Mouse (Mus musculus) embryo, embryonic 10 days (tissue): ENCODE measurements at regions not wholly inside any gene's neighbourhood (a gene's known extent, or its start where the extent isn't known, plus 50 kb on each side); places are given as distances from the start of the nearest gene placed in this dataset.

ENCODE experiments used
- DNase-seq: peaks from one replicate; pipeline ENCODE4 v3.0.0-alpha.2; 2015; ENCODE audit warnings: low spot score

DNA sequence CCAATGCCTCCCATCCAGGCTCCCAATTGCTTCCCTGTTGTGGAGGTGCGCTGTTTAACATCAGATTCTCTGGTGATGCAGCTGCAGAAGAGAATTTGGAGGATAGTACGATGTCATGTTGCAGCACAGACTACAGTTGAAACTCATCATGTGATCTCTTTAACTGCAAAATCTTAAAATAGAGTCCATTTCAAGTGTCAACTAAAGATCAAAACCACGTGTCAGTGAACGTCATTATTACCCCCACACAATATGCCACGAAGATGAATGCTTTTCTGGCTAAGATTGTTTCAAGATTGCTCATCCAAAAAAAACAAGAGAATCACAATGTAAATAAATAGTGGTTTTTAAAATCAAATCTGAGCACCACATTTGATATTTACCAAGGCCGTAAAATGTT lies 343.7 kb upstream of the Fam98a start:
- DNase-seq: no peak

DNA sequence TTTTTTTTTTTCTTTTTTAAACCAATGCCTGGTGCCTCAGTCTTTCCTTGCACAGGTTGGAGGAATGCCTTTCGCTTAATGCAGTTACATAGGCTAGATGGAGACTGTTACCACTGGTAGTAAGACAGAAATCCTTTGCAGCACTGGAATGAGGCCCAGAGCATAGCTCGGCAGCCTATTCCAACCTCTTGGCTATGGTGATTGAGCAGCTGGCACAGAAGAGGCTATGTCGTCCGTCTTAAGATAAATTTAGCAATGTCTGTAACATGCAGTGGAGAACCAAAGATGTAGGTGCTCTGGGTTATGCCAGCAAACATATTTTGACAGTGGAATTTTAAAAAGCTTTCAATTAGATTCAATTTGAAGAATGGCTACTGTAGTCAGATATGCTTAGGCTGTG lies 343.2 kb upstream of the Fam98a start:
- DNase-seq: no peak

DNA sequence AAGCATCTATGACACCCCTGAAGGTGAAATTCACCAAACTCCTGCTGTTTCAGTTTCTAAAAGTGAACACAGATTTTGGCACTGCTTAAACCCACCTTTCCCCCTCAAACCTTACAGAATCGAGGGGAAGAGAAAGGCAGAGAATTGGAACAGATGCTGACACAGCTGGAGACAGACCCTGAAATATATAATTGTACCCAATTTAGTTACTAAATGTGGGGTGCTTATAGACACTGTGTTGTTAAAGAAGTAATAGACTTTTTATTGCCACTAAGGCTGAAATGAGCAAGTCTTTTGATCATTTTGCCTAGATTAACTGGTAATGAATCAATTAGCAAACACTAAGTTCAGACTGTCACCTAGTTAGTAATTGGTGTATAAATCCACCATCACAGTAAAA lies 341.8 kb upstream of the Fam98a start:
- DNase-seq: no peak

DNA sequence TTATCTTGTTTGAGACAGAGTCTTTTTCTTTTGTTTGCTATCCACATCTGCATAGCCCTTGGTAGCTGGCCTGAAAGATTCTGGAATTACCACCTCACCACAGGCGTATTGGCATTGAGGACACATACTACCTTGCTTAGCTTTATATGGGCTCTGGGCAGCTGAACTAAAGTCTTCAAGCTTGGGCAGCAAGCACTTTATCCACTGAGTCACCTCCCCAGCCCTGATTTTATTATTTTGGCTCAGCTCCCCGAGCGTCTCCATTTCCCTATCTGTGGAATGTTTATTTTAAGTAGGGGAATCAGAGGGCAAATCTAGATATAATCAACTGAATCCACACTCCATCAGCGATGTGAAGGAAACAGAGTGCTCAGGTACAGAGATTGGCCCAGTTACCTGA lies 340.4 kb upstream of the Fam98a start:
- no peak for DNase-seq

DNA sequence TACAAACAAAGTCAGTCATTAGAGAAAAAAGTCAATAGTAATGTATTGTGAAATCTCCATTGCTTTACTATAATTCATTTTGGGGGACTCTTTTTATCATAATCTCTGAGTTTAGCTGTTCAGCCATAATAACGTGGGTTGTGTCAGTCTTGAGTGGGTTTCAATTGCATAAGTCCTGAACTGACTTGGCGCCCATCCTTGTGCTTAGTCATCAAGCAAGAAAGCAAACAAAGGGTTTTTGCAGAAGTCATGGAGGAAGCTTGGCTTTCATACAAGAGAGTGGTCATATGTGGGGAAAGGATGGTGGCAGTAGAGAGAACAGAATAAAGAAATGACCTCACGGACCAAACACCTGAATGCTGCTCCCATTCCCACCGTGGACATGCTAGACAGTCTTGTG lies 339.8 kb upstream of the Fam98a start:
- DNase-seq: no peak

DNA sequence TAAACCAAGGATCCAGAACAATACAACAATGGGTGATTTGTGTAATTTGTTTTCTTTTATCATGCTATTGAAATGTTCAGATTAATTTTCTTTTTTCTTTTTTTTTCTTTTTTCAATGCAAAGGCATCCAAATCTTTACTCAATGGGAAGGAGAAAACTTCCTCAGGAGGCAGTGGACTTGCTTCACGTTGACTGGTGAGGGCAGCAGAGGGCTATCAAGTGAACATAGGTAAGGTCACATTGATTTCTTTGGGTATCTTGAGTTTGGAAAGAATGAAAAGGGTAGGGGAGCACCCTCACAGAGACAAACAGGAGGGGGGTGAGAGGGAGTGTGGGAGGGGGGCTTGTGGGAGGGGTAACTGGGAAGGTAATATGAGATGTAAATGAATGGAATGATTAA lies 326.1 kb upstream of the Fam98a start:
- DNase-seq: peak; percentile 8

DNA sequence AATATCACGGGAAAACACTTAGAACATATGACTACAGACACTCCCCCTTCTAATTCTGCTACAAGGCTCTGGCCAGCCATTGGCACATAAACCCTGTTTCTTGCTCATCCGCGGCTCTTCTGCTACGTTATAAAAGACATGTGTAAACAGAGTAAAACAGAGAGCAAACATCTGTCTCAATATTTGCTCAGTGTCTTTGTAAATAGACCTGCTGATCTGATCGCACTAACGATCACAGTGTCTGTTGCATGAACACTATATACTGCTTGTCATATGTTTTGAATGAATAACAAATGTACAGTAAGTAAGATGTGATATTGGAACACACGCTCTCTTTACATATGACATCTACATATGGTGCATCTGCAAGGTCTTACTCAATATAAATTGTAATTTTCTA lies 325.1 kb upstream of the Fam98a start:
- DNase-seq: no peak

DNA sequence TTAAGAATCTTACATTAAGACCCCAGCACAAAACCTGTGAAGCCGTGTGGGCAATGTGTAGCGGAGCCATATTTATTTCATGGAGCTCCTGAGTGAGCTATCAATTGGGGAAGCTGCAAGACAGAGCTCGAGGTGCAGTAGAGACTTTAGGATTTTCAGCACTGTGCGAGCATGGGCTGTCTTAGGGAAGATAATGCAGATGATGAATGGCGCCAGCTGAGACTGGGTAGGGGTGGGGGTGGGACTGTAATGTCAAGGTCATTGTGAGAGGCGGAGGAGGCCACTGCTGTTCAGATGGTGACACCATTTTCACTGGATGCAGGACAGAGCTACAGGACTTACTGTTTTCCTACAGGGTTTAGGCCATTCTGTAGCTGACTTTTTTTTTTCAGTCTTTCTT lies 322.8 kb upstream of the Fam98a start:
- no peak for DNase-seq

DNA sequence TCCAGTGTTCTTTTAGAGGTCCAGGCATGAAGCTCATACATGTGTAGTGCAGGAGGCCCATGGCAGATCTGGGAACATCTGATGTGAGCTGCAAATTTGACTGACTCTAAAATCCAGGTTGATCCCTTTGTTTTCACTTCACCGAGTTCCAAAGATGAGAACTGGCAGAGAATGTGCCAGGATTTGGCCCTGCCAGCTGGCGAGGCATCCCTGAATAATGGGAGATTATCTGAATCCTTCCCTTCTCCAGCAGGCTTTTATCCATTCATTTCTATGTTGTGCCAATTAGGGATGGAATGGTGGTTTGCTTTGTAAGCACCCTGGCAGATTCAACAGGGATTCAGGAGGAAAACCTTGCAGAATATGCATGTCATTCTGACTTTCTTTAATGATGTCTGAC lies 318.7 kb upstream of the Fam98a start:
- DNase-seq: no peak

DNA sequence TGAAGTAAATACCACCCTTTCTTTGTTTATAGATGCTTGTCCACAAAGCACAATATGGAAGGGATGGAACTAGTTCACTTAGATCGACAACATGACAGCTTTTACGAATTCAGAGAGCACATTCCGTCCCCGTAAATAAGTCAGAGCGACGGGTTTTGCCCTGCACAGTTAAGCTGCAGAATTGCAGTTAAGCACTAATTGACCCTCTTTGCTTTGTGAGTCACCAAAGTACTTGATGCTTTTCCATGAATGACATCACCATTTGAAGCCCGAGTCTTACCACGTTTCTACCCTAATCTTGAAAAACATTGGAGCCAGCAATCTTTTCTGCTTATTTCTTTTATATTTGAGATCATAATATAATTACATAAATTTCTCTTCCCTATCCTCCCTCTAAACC lies 305.3 kb upstream of the Fam98a start:
- no peak for DNase-seq

DNA sequence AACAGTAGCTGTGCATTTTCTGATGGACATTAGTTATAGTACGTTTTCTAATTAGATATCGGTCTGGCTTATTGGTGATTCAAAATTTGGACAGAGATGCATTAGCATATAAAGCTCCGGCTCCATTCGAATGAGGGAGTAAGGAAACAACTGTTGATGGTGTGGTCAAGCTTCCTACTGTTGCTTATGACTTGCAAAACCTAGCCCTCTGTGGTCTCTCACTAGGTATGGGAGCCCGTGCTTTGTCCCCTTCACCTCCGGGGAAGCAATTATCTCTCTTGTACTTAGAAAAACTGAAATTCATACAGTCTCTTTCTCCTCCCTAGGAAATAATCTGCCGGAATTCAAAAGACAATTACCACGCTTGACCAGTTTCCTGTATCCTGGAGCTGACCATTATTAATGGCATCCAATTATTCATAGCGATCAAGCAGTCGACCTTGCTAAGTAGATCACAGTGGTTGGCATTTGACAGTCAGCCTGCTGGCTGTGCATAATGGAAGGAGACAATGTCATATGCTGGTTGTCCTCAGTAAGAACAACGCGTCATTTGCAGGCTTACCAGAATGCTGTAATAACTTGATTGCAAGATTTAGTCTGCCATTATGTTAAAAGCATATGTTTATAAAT lies 264.4 kb upstream of the Fam98a start:
- DNase-seq: peak; percentile 27

DNA sequence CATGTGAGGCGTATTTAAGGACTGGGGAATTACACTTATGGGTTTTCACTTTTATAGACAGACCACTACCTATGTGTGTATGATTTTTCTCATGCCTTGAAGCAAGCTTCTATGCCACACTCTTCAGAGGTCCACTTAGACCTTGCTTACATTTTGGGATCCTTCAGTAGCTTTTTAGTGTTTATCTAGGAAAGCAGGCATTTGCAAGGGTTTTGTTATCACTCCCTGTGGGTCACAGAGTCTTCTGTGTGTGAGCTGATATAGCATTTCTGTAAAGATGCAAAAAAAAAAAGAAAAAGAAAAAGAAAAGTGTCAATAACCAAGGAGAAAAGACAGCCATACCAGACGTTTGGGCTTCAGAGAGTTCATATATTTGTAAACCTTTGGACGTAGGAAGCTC lies 260.4 kb upstream of the Fam98a start:
- DNase-seq: no peak

DNA sequence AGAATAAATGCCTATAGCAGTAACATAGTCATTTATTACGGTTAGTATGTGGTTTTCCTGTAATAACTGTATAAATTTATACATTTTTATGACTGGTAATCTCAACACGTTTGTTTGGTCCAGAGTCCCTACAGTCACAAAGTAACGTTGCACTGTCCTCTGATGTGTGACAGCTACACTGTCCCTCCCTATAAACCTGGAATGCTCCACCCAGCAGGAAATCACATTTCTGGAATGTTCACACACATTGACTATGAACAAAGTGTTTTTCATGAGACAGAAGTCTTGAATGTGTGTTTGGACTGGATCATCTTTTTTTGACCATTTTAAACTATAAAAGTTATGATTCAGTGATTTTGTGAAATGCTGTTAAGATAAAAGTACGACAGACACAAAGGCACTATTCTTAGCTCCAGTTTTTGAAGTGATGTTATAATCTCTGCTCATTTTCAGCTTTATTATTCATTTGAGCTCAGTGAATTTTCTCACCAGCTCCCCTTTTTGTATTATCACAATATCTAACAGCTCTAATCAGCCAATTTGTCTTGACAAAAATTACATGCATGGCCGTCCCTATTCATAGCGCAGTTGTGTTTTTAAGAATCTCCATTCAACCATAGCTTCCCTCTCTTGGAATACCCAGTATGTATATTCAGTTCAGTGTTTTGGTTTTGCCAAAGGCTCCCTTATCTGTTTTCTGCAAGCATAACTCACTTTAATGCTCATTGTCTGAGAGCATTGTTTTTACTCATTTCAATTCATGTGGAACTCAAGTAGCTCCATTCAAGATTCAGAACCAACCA lies 257.0 kb upstream of the Fam98a start:
- DNase-seq: no peak

DNA sequence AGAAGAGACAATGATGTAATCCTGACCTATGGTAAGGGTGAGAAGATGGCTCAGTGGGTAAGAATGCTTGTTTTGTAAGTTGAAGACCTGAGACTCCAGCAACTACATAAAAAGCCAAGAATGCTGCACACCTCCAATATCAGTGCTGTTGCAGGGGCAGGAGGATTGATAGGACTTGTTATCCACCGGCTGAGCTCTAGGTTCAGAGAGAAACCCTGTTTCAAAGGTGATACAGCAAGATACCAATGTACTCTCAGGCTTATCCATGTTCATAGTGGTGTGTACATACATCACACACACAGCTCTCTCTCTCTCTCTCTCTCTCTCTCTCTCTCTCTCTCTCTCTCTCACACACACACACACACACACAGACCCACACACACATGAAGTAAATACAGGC lies 256.3 kb upstream of the Fam98a start:
- DNase-seq: no peak

DNA sequence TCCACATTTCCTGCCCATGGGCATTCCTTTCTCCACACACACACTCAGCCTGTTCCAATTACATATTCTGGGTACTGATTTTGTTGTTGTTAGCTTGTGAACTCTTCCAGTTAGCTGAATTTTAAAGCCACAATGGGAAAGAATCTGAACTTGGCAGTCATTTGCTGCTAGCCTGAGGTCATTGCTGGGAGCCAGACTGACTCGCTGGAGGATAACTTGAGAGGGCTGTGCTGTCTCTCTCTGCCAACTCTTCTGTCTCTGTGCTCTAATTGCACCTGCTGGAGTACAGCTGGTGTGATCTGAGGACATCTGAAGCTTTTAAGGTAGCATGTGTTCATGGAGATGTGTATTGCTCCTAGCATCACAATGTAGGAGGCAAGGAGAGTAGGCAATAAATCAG lies 252.6 kb upstream of the Fam98a start:
- DNase-seq: no peak

DNA sequence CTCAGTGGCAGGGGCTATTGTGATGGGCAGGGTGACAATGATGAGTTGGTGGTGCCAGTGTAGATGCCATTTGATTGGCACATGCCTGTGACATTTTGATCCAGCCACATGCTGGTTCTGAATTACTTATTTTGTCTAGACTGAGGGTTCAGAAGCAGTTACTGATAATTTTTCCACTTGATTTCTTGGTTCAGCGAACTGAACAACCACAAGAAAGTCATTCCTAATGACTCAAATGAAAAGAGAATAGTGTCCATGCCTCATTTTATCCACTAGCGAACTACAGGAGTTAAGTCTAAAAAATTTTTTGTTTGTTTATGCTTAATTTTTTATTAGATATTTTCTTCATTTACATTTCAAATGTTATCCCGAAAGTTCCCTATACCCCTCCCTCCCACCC lies 244.6 kb upstream of the Fam98a start:
- DNase-seq: no peak

DNA sequence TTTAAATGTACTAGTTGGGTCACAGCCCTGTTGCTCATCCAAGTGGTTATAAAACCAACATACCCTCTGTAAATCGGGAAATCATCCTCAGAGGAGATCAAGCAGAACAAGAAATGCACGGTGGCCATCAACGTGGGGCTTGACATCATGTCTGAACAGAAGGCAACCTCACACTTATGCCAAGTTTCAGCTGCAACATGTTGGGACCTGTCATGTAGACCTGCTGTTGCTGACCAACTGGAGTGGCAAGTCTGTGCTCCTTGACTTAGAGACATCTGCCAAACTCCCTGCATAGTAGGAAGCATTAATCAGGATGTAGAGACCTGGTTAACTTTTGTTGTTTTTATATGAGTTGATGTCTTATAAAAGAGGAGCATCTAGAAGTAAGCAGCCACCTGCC lies 244.0 kb upstream of the Fam98a start:
- no peak for DNase-seq

DNA sequence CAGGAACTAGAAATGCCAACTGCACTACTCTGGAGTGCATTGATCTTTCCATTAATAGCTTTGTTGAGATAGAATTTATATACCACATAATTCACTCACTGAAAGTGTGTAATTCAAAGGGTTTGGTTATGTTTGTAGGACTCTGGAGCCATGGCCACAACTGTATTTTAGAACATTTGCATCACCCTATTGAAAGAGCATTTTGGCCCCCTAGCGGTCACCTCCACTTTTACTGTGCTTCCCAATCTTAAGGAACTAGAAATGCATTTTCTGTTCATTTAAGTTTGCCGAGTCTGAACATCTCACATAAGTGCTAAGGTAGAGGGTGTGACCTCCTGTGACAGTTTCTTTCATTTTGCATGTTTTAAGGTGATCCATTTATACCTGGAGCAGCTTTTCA lies 228.0 kb upstream of the Fam98a start:
- peak; percentile 31 for DNase-seq

DNA sequence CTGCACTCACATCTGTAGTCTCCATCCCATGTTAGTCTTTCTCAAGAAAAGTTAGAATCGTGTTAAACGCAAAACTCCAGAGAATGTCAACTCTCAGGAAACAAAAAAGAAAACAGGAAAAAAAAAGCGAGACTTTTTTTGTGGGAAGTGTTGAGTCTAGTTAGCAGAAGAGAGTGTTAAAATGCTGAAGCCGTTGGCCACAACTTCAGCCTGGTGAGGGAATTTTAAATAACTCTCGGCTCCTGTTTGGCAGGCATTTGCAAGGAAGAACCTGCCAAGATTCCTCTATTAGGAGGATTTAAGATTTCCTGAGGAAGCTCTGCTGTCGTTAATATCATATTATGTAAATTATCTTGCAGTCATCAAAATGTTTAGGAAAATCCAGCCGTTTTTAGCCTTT lies 224.9 kb upstream of the Fam98a start:
- no peak for DNase-seq

DNA sequence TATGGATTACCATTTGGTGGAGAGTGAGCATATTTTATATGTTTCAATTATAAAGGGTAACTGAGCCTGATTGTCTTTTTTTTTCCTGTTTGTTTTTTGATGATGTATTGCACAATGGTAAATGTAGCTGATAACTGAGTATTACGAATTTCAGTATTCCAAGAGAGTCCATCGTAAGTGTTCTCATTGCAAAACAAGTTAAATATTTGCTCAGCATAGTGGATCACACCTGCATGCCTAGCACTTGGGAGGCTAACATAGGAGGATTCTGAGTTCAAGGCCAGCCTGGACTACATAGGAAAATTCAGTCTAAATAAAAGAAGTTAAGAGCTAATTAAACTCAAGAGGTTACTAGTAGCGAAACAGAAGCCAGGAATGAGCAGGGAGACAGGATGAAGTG lies 223.8 kb upstream of the Fam98a start:
- DNase-seq: no peak

DNA sequence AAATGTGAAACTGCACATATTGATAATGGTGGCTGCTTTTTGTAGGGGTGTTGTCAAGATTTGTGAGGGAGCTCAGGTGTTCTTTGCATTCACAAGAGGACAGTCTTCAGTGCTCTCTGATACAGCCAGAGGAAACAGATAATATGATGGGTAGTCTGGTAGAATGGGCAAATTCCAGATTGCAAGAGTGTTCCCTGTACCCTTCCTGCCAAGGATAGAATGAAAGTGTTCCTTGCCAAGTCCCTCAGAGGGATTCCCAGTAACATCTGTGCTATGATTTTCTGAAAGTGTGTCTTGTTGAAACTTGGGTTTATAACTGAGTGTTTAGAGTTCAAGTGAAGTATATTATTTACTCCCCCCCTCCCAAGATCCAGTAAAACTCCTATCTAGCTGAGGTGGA lies 221.1 kb upstream of the Fam98a start:
- no peak for DNase-seq

DNA sequence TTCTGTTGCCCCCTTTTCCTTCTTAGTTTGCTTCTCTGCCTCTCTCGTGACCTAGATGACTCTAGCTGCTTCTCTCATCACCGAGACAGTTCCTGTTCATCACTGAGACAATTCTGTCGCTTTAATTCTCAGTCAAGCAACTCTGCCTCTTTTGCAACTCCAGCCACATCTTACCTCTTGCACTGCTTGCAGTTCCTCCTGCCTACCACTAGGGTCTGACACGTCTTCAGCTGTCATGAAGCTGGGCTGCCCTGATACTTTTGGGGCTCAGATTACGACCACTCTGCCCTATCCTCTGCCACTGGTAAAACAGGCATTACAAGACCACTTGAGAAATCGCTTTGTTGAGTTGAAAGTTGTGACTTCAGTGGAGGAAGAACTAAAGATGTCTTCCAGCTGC lies 216.9 kb upstream of the Fam98a start:
- DNase-seq: no peak

DNA sequence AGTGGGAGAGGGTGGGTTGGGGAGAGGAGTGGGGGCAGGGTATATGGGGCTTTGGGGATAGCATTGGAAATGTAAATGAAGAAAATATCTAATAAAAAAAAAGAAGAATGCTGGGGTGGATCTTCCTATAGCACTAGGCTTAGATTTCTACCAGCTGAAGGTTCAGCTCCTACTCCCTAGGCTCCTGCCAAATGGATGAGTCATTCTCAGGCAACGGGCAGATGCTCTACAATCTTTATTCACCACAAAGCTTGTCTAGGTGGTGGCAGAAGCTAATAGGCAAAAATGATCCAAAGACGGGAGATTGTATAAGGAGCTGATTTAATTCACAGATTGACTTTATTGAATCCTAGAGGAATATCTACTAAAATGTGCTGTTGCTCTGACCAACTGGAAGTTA lies 211.6 kb upstream of the Fam98a start:
- no peak for DNase-seq

DNA sequence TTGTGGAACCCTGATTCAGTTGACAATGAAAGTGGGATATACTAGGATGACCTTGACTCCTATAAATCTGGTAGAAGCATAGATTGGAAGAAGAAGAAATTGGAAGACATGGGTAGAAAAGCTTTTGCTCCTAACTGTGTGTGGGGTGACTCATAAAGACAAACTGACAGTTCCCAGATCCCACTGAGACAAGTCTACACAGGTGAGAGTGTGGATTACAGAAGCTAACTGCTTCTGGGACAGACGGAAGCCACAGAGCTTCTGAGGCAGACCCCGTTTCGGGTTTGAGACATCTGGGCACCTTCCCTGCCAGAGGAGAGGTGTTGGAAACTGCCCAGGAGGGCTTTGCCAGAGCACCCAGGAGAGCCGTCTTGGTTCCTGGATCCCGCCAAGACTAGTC lies 204.7 kb upstream of the Fam98a start:
- DNase-seq: no peak
